Mouse (Mus musculus) CH12.LX (cell line): ENCODE data around the gene Selenow. TPM values are rescaled to one million over a fixed set of nuclear protein-coding genes. Genes with fewer than 3 reads are reported as not detected.
"Not testable (repeated sequence)": the region's sequence is repeated elsewhere in the genome, so short reads cannot be mapped to it uniquely, and the experiment has no call there.

ENCODE experiments used
- DNase-seq: peaks from one replicate; pipeline ENCODE4 v3.0.0-alpha.2; 2013; ENCODE audit errors: extremely low read depth
- H3K27ac ChIP-seq: 2 replicates; pipeline ENCODE4 v1.5.1; 2012; ENCODE audit warnings: low read depth, mild to moderate bottlenecking, control low read depth, moderate library complexity; ENCODE audit not compliant: insufficient read depth
- H3K27me3 ChIP-seq: replicated peaks from 2 replicates; pipeline ENCODE3; 2012; ENCODE audit warnings: inconsistent platforms
- H3K36me3 ChIP-seq, 2 experiments: replicated peaks in 1 of 2; 2 replicates each; pipeline versions ENCODE3 to v1.6.1; 2012; ENCODE audit warnings: inconsistent platforms in 1 of 2, low read length in 1 of 2, mild to moderate bottlenecking in 1 of 2, mixed read lengths in 1 of 2, moderate library complexity in 1 of 2; ENCODE audit not compliant: control insufficient read depth in 1 of 2, insufficient read depth in 1 of 2
- H3K4me1 ChIP-seq, 2 experiments: 2 replicates each; pipeline ENCODE4 v1.6.1; 2012; ENCODE audit warnings: inconsistent platforms in 1 of 2, moderate library complexity in 1 of 2; ENCODE audit not compliant: insufficient read depth in 2 of 2, control insufficient read depth in 1 of 2
- H3K4me2 ChIP-seq: 2 replicates; pipeline ENCODE4 v1.6.1; 2012; ENCODE audit warnings: low read depth, mild to moderate bottlenecking, control low read depth; ENCODE audit not compliant: poor library complexity, insufficient read depth, severe bottlenecking
- H3K4me3 ChIP-seq, 3 experiments: fragments of 150-350 bp in 1 of 3; sonication (generic) in 1 of 3; replicated peaks in 1 of 3; 2 replicates each; pipeline versions ENCODE3 to v1.5.1; 2011 to 2012; ENCODE audit warnings: low read depth in 2 of 3, low read length in 2 of 3, mild to moderate bottlenecking in 2 of 3, moderate library complexity in 2 of 3, control low read depth in 1 of 3, improper control_type of control experiment in 1 of 3, inconsistent platforms in 1 of 3, mixed read lengths in 1 of 3; ENCODE audit not compliant: poor library complexity in 1 of 3
- H3K79me2 ChIP-seq: replicated peaks from 2 replicates; pipeline ENCODE4 v1.6.1; 2012; ENCODE audit warnings: mild to moderate bottlenecking, moderate library complexity; ENCODE audit not compliant: control insufficient read depth, poor library complexity, insufficient read depth, severe bottlenecking; ENCODE audit errors: extremely low read depth
- H3K9ac ChIP-seq: 2 replicates; pipeline ENCODE4 v1.6.1; 2012; ENCODE audit warnings: low read depth, mild to moderate bottlenecking, control low read depth, moderate library complexity; ENCODE audit not compliant: insufficient read depth
- H3K9me3 ChIP-seq: replicated peaks from 2 replicates; pipeline ENCODE3; 2012; ENCODE audit warnings: low read length, inconsistent platforms, mixed read lengths
- ELF1 ChIP-seq: IDR thresholded peaks from 2 replicates; pipeline ENCODE4 v1.6.1; 2014; ENCODE audit warnings: low read depth, mild to moderate bottlenecking, inconsistent platforms, low read length, improper control_type of control experiment
- EP300 ChIP-seq: IDR thresholded peaks from 2 replicates; pipeline ENCODE4 v1.6.1; 2011; ENCODE audit warnings: low read length, improper control_type of control experiment
- GABPA ChIP-seq: IDR thresholded peaks from 2 replicates; pipeline ENCODE4 v1.6.1; 2012; ENCODE audit warnings: low read depth, low read length, improper control_type of control experiment, inconsistent platforms; ENCODE audit not compliant: insufficient replicate concordance
- HCFC1 ChIP-seq: IDR thresholded peaks from 2 replicates; pipeline ENCODE4 v1.6.1; 2012; ENCODE audit warnings: low read depth, mild to moderate bottlenecking, inconsistent platforms, low read length, improper control_type of control experiment
- MAZ ChIP-seq: IDR thresholded peaks from 2 replicates; pipeline ENCODE4 v1.6.1; 2012; ENCODE audit warnings: low read depth, mild to moderate bottlenecking, inconsistent platforms, low read length, improper control_type of control experiment, moderate library complexity
- POLR2AphosphoS2 ChIP-seq: IDR thresholded peaks from 2 replicates; pipeline ENCODE4 v1.6.1; 2011; ENCODE audit warnings: low read depth, low read length, improper control_type of control experiment
- SIN3A ChIP-seq: IDR thresholded peaks from 2 replicates; pipeline ENCODE4 v1.6.1; 2012; ENCODE audit warnings: low read length, improper control_type of control experiment, inconsistent platforms
- TCF12 ChIP-seq: IDR thresholded peaks from 2 replicates; pipeline ENCODE4 v1.6.1; 2014; ENCODE audit warnings: low read depth, mild to moderate bottlenecking, inconsistent platforms, low read length, improper control_type of control experiment
- dilution Hi-C: fragments of 300-500 bp; cut with MboI; formaldehyde crosslinking; loops from 2 replicates; pipeline ENCODE4 v1.14.3; 2020; ENCODE audit warnings: low sequenced_read_pairs; ENCODE audit not compliant: extremely low pct_unique_long_range_greater_than_20kb, extremely low pct_ligation_motif_present
- in situ Hi-C: fragments of 300-500 bp; cut with MboI; formaldehyde crosslinking; loops from 3 replicates; pipeline ENCODE4 v1.14.3; 2019; ENCODE audit warnings: low sequenced_read_pairs, low pct_ligation_motif_present, low pct_unique_long_range_greater_than_20kb, mixed read lengths
- polyA plus RNA-seq: library from polyadenylated mRNA; unstranded; fragments of >175 nt; gene quantifications from 2 replicates; pipeline ENCODE4 v1.2.1, GENCODE M21; 2012; ENCODE audit warnings: low read depth; ENCODE audit not compliant: insufficient read length
- total RNA-seq, 2 experiments: library from RNA; depleted of rRNA; stranded (reverse); fragments of 300-350 nt in 1 of 2; fragments of >200 nt in 1 of 2; gene quantifications; 2 replicates each; pipeline ENCODE4 v1.2.3; 2012 to 2014

Gene Selenow
- total and polyA plus RNA-seq, 3 experiments: 44.9 to 257 (median 65.2) TPM

GRCm38 (mm10) chr7:15916996-15917395 is 5.2 kb downstream of the Selenow start:
- H3K9ac ChIP-seq: no peak overlapping the region
- H3K27ac ChIP-seq: no peak overlapping the region
- H3K9me3 ChIP-seq: no peaks in the 10 kb centered on the region
- H3K4me3 ChIP-seq: no peak overlapping the region
- peaks cover 34 to 48% of the 10 kb centered on the region in 2 experiments for H3K36me3 ChIP-seq
- no peak overlapping the region for H3K4me2 ChIP-seq
- H3K4me1 ChIP-seq: peaks cover 18 to 27% of the 10 kb centered on the region in 2 experiments
- H3K79me2 ChIP-seq: peaks cover 22% of the 10 kb centered on the region
- in situ Hi-C loops (no loop called here), dilution Hi-C loops (no loop called here)
- DNase-seq: no peak
- H3K27me3 ChIP-seq: no peaks in the 10 kb centered on the region
- TF ChIP-seq GABPA (no peak), TCF12 (no peak), MAZ (no peak), SIN3A (no peak), EP300 (no peak)

GRCm38 (mm10) chr7:15916134-15916723 is 6.0 kb downstream of the Selenow start:
- dilution Hi-C loops: no loop called here
- H3K36me3 ChIP-seq: peaks cover 34 to 48% of the 10 kb centered on the region in 2 experiments
- H3K9me3 ChIP-seq: no peaks in the 10 kb centered on the region
- no peak overlapping the region for H3K4me2 ChIP-seq
- in situ Hi-C loops: no loop called here
- H3K4me3 ChIP-seq: no peak overlapping the region
- DNase-seq: no peak
- peaks cover 15% of the 10 kb centered on the region for H3K79me2 ChIP-seq
- H3K27ac ChIP-seq: no peak overlapping the region
- peaks cover 18 to 25% of the 10 kb centered on the region in 2 experiments for H3K4me1 ChIP-seq
- H3K27me3 ChIP-seq: no peaks in the 10 kb centered on the region
- H3K9ac ChIP-seq: no peak overlapping the region
- no peak for TF ChIP-seq HCFC1
- TF ChIP-seq ELF1: no peak
- peak; percentile 86 for TF ChIP-seq POLR2AphosphoS2

- in situ Hi-C loops: not testable (repeated sequence)
Measured at GRCm38 (mm10) chr7:15915695-15916094, 6.5 kb downstream of the Selenow start.

More at GRCm38 (mm10) chr7:15915695-15916094, 6.5 kb downstream of the Selenow start:
- H3K27me3 ChIP-seq, H3K27ac ChIP-seq, dilution Hi-C loops, DNase-seq, H3K4me3 ChIP-seq, H3K79me2 ChIP-seq, H3K9me3 ChIP-seq, H3K4me2 ChIP-seq, H3K9ac ChIP-seq: not testable (repeated sequence)
- Histone ChIP-seq H3K4me1 (peaks cover 16 to 20% of the 10 kb centered on the region in 2 experiments), H3K36me3 (peaks cover 34 to 44% of the 10 kb centered on the region in 2 experiments)
